Mouse (Mus musculus) ES-Bruce4 (cell line): ENCODE results near the gene Plxna3. TPM values are rescaled to one million over a fixed set of nuclear protein-coding genes. Genes with fewer than 3 reads are reported as not detected.
A peak's percentile ranks its signal among the peaks of the same experiment; 100 is the strongest.

Source experiments
- H3K27ac ChIP-seq: 2 replicates; pipeline ENCODE4 v1.5.1; 2012; ENCODE audit warnings: low read length, inconsistent platforms; ENCODE audit not compliant: insufficient read depth
- H3K27me3 ChIP-seq: 2 replicates; pipeline ENCODE4 v1.6.1; 2012; ENCODE audit warnings: mild to moderate bottlenecking, low read length, inconsistent platforms; ENCODE audit not compliant: control insufficient read depth, poor library complexity, insufficient read depth, severe bottlenecking
- H3K36me3 ChIP-seq: 2 replicates; pipeline ENCODE4 v1.6.1; 2012; ENCODE audit warnings: inconsistent platforms, mild to moderate bottlenecking, low read length, moderate library complexity; ENCODE audit not compliant: control insufficient read depth, poor library complexity, insufficient read depth, severe bottlenecking
- H3K4me1 ChIP-seq: one replicate; pipeline ENCODE4 v1.8.1; 2011; ENCODE audit warnings: low read length; ENCODE audit not compliant: control insufficient read depth, insufficient read depth
- H3K4me3 ChIP-seq: 2 replicates; pipeline ENCODE4 v1.5.1; 2011; ENCODE audit warnings: low read depth, mild to moderate bottlenecking, low read length
- H3K9ac ChIP-seq: 2 replicates; pipeline ENCODE4 v1.6.1; 2012; ENCODE audit warnings: low read depth, mild to moderate bottlenecking, inconsistent platforms; ENCODE audit not compliant: poor library complexity, severe bottlenecking
- H3K9me3 ChIP-seq: replicated peaks from 2 replicates; pipeline ENCODE4 v1.6.1; 2012; ENCODE audit warnings: mild to moderate bottlenecking, low read length, inconsistent platforms; ENCODE audit not compliant: control insufficient read depth, poor library complexity, insufficient read depth, severe bottlenecking
- CTCF ChIP-seq: IDR thresholded peaks from one replicate; pipeline ENCODE4 v1.8.1; 2011; ENCODE audit warnings: low read depth, low read length
- EP300 ChIP-seq: IDR thresholded peaks from 2 replicates; pipeline ENCODE4 v1.6.1; 2011; ENCODE audit warnings: low read depth, low read length; ENCODE audit not compliant: insufficient read depth
- POLR2A ChIP-seq: IDR thresholded peaks from one replicate; pipeline ENCODE4 v1.8.1; 2011; ENCODE audit warnings: low read length; ENCODE audit not compliant: insufficient read depth
- polyA plus RNA-seq: library from polyadenylated mRNA; stranded (reverse); fragments of >200 nt; gene quantifications from 2 replicates; pipeline ENCODE4 v1.2.4, GENCODE M21; 2011; ENCODE audit warnings: low read depth; ENCODE audit not compliant: missing spikeins, insufficient read depth, insufficient read length

Gene Plxna3
- polyA plus RNA-seq, 1 experiment = 9.1 TPM

DNA sequence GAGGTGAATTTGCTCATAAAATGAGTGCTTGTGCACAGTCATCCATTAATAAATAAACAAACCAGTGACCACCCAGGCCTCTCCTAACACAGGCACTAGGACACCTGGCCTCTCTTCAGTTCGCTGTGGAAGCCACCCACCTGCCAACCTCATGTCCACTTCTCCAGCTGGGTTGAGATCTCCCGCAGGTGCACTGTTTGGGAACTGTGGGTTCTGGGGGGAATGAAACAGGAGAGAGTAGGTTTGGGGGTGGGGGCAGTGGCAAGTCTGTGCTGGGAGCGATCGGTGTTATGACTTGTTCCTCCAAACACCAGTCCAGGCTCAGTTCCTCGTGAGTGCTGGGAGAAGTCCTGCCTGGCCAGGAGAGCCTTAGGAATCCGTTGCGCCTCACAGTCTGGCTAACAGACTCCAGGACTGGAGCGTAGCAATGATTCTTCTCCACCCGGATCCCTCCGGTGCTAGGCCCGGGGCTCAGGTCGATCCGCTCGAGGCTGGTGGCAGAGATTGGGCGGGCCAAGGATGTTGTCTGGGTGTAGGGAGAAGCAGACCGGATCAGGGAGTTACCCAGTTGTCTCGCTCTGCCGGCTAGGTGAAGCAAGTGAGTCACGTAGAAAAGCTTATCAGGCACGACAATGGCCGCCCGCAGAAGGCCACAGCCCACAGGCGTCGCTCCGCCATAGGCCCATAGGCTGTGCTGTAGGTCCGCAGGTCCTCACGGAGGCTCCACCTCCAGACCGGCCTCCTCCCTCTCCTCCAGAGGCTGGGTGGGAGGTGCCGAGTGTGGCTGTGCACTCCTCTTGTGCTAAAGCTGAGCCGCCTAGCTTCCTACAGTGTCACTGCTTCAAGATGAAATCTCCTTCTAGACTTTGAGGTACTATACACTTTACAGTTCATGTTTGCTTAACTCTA, 63.9 kb downstream of the Plxna3 start, which contains the start of the genes Fam3a and Ikbkg:
Fam3a (minus strand) TSS at position 738 of the 909 bp plus-strand sequence.
Ikbkg (plus strand) TSS at position 756 of the 909 bp plus-strand sequence.
- H3K27me3 ChIP-seq = no peaks in the 10 kb centered on the region
- H3K4me3 ChIP-seq = peak within 1 kb of the TSS; percentile 82
- no peaks in the 10 kb centered on the region for H3K4me1 ChIP-seq
- 0 out of 2 replicates have a peak, but pooled peaks have one; percentile 13 for TF ChIP-seq EP300
- TF ChIP-seq POLR2A = peak; percentile 83
- peak; percentile 26 for TF ChIP-seq CTCF
- H3K36me3 ChIP-seq = no peaks in the 10 kb centered on the region
- H3K9ac ChIP-seq = peak within 1 kb of the TSS; percentile 48
- H3K9me3 ChIP-seq = no peaks in the 10 kb centered on the region
- no peak within 1 kb of the TSS for H3K27ac ChIP-seq

Other genes with a start within 250 kb of the Plxna3 start
- not detected in 2 replicates for gene Opn1mw, start 201.6 kb upstream of the Plxna3 start, polyA plus RNA-seq
- 21.5 and 22.7 TPM in 2 replicates for gene Mecp2, start 193.7 kb upstream of the Plxna3 start, polyA plus RNA-seq
- not detected in 2 replicates for gene Tex28, start 161.2 kb upstream of the Plxna3 start, polyA plus RNA-seq
- not detected in 2 replicates for gene Tktl1, start 151.8 kb upstream of the Plxna3 start, polyA plus RNA-seq
- gene Flna, start 79.2 kb upstream of the Plxna3 start, polyA plus RNA-seq = 288 and 325 TPM in 2 replicates
- gene Emd, start 74.4 kb upstream of the Plxna3 start, polyA plus RNA-seq = 154 and 169 TPM in 2 replicates
- gene Rpl10, start 58.3 kb upstream of the Plxna3 start, polyA plus RNA-seq = 239 and 288 TPM in 2 replicates
- 27.6 and 30.5 TPM in 2 replicates for gene Taz, start 47.2 kb upstream of the Plxna3 start, polyA plus RNA-seq
- 3.9 and 5.9 TPM in 2 replicates for gene Dnase1l1, start 46.7 kb upstream of the Plxna3 start, polyA plus RNA-seq
- 74.7 and 75.7 TPM in 2 replicates for gene Atp6ap1, start 32.0 kb upstream of the Plxna3 start, polyA plus RNA-seq
- gene Gdi1, start 24.1 kb upstream of the Plxna3 start, polyA plus RNA-seq = 157 and 164 TPM in 2 replicates
- 58.9 and 63.7 TPM in 2 replicates for gene Fam50a, start 16.0 kb upstream of the Plxna3 start, polyA plus RNA-seq
- gene Lage3, start 24.6 kb downstream of the Plxna3 start, polyA plus RNA-seq = 54.0 and 54.4 TPM in 2 replicates
- 45.2 and 57.1 TPM in 2 replicates for gene Ubl4a, start 44.2 kb downstream of the Plxna3 start, polyA plus RNA-seq
- 2.6 and 3.0 TPM in 2 replicates for gene Slc10a3, start 44.3 kb downstream of the Plxna3 start, polyA plus RNA-seq
- 10.8 and 14.2 TPM in 2 replicates for gene Fam3a, start 64.2 kb downstream of the Plxna3 start, polyA plus RNA-seq
- gene Ikbkg, start 64.2 kb downstream of the Plxna3 start, polyA plus RNA-seq = 16.4 and 20.5 TPM in 2 replicates
- 35.0 and 37.0 TPM in 2 replicates for gene G6pdx, start 100.1 kb downstream of the Plxna3 start, polyA plus RNA-seq
- not detected in 2 replicates for gene Gm6880, start 152.3 kb downstream of the Plxna3 start, polyA plus RNA-seq
- gene Olfr1326-ps1, start 245.8 kb downstream of the Plxna3 start, polyA plus RNA-seq = not detected in 2 replicates